Mouse (Mus musculus): ENCODE results near the gene Hmgb1.

Hmgb1 gene

GRCm38 (mm10) chr5:149190160-149190559 is 5.9 kb upstream of the Hmgb1 start:
- in situ Hi-C loops (cut with MboI, MseI): loop anchor here (5.0 kb wide), 1 partner anchor 128 kb away; no protein-coding TSS in a partner anchor

DNA sequence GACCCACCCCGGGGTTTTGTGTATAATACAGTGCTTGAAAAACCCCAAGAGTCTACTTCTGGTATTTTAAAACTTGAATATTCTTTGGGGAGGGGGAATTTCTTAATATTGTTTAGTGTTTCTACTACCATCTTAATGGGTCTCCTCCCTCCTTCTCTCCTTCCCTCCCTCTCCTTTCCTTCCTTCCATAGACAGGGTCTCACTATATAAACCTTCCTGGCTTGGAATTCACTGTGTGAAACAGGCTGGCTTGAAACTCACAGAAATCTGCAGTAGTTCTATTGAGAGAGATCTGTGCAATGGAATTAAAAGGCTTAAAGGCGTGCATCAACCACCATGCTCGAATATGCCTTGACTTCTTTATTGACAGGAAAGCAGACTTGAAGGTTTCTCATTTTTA is 1.5 kb upstream of the Hmgb1 start:
- in situ Hi-C loops (cut with MboI, MseI): no loop called here

- in situ Hi-C loops (cut with MboI, MseI): no loop called here
Observed at GRCm38 (mm10) chr5:149184844-149185186, 526 bp upstream of the Hmgb1 start.

DNA sequence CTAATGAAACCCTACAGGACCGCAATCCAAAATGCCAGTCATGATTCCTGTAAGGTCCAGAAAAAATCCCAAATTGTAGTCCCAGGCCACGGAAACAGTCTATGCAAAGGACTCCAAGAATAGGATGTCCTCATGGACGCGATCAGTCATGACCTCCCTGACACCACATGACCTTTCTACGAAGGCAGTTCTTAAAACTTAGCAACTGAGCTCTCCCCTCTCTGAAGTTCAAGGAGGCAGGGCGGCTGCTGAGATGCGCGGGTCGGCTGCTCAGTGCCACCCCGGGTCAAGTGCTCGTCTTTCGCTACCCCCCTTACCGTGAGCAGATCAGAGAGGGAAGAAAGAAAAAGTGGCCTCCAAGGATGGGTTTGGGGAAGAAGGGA is 577 bp downstream of the Hmgb1 start:
- in situ Hi-C loops (cut with MboI, MseI): no loop called here

- in situ Hi-C loops (cut with MboI, MseI): no loop called here
Observed at GRCm38 (mm10) chr5:149183122-149183521, 1.2 kb downstream of the Hmgb1 start.

DNA sequence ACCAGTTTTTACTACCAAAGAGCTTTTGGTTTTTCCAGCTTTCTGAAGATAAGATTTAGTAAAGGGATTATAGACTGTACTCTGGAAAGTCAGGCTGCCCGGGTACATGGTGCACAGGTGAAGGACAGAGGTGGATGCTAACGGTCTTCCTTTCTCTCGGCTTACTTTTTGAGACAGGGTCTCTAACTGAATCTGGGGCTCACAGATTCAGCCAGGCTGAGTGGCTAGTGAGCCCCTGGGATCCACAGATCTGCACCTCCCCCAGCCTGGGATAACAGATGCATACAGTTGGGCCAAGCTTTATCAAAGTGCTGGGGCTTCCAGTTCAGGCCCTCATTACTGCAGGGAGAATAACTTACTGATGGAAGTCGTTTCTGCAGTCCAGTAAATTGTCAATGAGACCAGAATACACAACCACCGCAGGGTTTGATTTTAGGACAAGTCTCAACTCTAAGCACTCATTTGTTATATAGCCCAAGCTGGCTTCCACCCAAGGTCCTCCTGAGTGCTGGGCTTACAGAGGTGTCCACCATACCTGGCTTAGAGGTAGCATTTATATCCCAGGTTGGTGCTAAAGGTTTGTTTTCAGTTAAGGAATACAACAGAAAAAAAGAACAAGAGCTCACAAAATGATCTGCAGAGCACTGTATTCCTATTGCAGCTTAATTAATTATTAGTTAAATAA is 2.0 kb downstream of the Hmgb1 start:
- in situ Hi-C loops (cut with MboI, MseI): no loop called here

- in situ Hi-C loops (cut with MboI, MseI): no loop called here
Observed at GRCm38 (mm10) chr5:149179826-149180225, 4.5 kb downstream of the Hmgb1 start.

DNA sequence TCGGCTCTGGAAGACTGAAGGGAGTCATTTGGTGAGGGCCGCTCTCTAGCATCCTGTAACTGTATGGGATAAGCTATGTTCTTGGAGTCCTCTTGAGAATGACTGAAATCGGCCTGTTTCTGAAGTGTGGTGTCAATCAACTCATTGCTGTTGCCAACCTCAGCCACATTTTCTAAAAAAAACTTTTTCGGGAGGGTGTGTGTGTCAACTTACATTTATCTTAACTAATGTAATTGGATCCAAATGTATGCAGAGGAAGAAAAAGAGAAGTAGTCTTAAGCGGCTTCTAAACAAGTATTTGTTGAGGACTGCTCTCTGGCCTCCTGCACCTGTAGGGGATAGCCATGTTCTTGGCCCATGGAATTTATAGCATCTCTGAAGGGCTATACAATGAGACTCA is 6.2 kb downstream of the Hmgb1 start:
- in situ Hi-C loops (cut with MboI, MseI): no loop called here

DNA sequence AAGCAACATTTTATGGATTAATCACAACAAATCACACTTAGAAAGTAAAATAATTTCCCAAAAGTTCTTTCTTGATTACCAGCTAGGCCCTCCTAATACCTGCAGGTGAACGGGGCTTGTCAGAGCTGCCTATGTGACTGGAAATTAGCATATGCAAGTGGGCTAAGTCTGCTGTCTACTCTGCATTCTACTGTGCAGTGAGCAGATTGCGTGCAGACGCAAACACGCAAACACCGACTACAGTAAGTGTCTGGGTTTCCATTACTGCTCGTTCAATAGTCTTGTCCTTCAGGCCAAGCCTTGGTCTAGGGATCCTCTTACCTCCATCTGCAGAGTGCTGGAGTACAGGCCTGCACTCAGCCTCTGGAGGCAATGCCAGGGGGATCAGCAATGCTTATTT is 8.6 kb downstream of the Hmgb1 start:
- in situ Hi-C loops (cut with MboI, MseI): no loop called here

- in situ Hi-C loops (cut with MboI, MseI): no loop called here
Observed at GRCm38 (mm10) chr5:149174527-149174926, 9.8 kb downstream of the Hmgb1 start.

DNA sequence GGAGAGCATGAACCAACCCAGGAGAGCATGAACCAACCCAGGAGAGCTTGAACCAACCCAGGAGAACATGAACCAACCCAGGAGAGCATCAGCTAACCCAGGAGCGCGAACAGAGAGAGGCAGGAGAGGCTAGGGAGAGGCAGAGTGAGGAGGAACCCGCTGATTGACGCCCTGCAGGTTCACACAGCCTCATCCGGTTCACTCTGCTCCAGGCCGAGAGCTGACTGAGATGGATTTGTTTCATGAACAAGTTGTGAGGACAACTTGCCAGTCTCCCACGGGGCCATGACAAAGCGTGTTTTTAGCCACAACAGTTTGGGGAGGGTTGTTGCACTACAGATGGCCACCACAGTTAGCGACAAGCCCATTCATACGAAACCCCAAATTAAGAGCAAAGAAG is 12.0 kb downstream of the Hmgb1 start:
- in situ Hi-C loops (cut with MboI, MseI): no loop called here

DNA sequence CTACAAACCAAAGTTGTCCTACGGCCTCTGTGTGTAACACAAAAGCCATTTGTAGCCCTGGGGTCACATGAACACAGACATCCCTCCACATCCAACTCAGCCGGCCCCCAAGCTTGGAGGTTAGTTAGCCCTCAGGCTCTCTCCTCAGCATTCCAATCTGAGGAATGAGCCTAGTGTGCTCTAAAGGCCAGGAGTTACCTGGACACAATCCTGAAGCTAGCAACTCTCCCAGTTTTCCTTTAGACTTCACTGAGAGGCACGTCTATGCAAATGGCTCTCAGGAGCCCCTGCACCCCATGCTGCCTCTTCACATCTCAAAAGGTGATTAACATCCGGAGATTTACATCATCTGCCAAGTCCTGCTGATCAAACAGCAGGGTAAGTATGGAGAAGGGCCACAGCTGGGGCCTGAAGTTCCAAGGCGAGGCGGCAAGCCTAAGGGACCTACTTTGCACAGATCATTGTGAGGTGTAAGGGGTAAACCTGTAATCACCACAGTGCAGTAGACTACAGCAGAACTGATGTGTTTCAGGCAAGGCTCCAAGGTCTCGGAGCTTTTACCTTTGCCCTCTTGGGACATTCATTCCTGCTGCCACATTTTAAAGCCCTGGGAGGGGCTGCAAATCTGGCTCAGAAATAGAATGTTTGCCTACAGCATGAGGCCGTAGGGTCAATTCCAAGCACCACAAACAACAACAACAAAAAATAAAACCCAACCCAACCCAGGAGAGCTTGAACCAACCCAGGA is 13.3 kb downstream of the Hmgb1 start:
- in situ Hi-C loops (cut with MboI, MseI): no loop called here

DNA sequence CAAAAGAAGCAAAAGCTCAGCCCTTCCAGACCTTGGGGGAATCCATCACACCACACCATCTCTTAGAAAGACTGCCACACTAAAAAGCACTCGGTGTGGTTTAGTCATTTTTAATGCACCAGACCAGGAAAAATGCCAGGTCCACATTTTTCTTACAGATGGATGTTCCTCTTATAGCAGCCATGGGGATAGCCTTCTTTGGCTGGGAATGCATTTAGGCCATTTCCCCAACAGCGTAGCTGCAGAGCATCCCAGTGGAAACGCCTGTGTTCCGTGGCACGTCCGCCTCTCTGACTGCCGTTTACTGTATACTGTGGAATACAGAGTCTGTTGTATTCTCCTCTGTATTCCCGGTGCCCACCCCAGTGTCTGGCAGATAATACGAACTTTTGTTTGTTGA is 15.5 kb downstream of the Hmgb1 start:
- in situ Hi-C loops (cut with MboI, MseI): no loop called here

GRCm38 (mm10) chr5:149168051-149168450 is 16.2 kb downstream of the Hmgb1 start:
- in situ Hi-C loops (cut with MboI, MseI): no loop called here

GRCm38 (mm10) chr5:149166011-149166410 is 18.3 kb downstream of the Hmgb1 start:
- in situ Hi-C loops (cut with MboI, MseI): no loop called here

DNA sequence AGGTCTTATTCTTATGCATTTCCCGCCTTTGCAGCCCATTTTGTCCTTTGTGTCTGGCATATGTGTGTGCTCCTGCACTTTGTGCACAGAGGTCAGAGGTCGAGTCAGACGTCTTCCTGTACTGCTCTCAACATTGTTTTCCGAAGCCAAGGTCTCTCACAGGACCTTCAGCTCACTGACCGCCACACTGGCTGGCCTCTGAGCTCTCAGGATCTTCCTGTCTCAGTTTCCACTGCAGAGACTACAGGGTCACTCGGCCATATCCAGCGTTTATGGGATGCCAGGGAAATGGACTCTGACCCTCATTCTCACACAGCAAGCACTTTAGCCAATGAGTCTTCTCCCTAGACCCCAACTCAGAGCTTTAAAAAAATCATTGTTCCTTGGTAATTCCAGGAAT is 19.4 kb downstream of the Hmgb1 start:
- in situ Hi-C loops (cut with MboI, MseI): loop anchor here (5.0 kb wide), 1 partner anchor 63 kb away; no protein-coding TSS in a partner anchor

DNA sequence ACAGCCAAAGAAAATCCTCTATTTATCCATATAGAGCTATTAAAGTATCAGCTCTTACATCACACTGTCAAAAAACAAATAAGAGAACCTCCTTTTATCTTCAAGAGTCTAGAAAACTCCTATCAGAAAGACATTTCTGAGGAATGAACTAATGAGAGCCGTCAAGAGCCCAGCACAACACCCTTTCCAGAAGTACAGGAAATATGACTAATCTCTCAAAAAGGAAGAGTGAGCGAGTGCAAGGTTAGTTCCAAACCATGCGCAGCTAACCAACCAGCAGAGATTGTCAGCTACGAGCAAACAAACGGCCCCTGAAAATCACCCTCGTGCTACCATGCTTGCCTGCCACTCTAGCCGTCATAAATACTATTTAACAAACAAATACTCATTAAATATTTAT is 21.4 kb downstream of the Hmgb1 start:
- in situ Hi-C loops (cut with MboI, MseI): loop anchor here (5.0 kb wide), 1 partner anchor 61 kb away; no protein-coding TSS in a partner anchor

DNA sequence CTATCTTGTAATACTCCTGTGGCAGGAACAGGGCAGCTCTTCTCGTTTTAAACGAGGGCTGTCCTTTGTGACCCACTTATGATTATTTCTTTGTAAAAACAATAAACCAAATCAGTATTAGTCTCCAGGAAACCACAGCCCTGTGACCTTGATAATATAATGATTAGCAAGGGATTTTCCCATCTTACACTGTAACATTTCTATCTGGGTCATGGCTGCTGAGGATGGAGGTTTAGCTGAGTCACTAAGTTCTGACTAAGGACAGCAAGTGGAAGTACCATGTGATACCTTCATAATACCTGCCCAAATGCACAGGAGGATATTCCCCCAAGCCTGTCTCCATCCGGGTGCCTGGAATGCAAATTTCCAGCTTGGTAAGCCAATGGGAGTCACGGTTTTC is 23.8 kb downstream of the Hmgb1 start:
- in situ Hi-C loops (cut with MboI, MseI): loop anchor here (5.0 kb wide), 1 partner anchor 58 kb away; no protein-coding TSS in a partner anchor

- in situ Hi-C loops (cut with MboI, MseI): loop anchor here (10.0 kb wide), 1 partner anchor 1596 kb away; no protein-coding TSS in a partner anchor
Observed at GRCm38 (mm10) chr5:149159021-149159420, 25.3 kb downstream of the Hmgb1 start.

- in situ Hi-C loops (cut with MboI, MseI): loop anchor here (10.0 kb wide), 1 partner anchor 1598 kb away; no protein-coding TSS in a partner anchor
Observed at GRCm38 (mm10) chr5:149156886-149157563, 27.3 kb downstream of the Hmgb1 start.

DNA sequence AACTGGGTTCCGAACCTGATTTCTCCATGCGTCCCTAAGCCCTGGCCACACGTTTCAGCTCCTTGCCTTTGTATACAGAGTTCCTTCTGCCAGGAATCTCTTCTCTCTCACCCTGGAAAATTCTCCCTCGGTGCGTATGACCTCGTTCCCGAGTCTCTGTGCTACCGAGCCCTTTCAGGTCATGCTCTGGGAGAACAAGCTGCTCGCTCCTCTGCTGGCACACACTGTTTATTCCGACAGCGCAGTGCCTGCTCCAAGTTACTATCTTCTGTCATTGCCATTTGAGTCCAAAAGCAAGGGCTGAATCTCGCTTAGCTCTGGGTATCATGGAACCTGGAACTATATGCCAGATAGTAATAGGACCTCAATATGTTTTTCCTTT is 31.5 kb downstream of the Hmgb1 start:
- in situ Hi-C loops (cut with MboI, MseI): loop anchor here (10.0 kb wide), 1 partner anchor 1602 kb away; no protein-coding TSS in a partner anchor

- in situ Hi-C loops (cut with MboI, MseI): loop anchor here (10.0 kb wide), 1 partner anchor 1603 kb away; no protein-coding TSS in a partner anchor
Observed at GRCm38 (mm10) chr5:149152063-149152773, 32.1 kb downstream of the Hmgb1 start.
